19 mouse cellular contexts compared by ENCODE assay signal in genomic region chr5:105114696-105115095, GRCm38 (mm10). TPM values are rescaled to one million over a fixed set of nuclear protein-coding genes. Genes with fewer than 3 reads are reported as not detected.
DNase-seq lines count a peak whose midpoint lies in the region; ATAC-seq lines count a peak whose summit lies in the region.
"Had no signal": no experiment of that assay in that cellular context is flagged by ENCODE, and none has a peak within 500 bp of the region (broad histone marks: within the 10 kb centered on the region; RNA-seq: fewer than 3 reads in every experiment).

No protein-coding gene starts in this region.

- no peak for ATAC-seq in megakaryocyte, adult 5-6 weeks (ENCODE audit: poor library complexity, severe bottlenecking)
- no peak for ATAC-seq in liver, embryonic 12.5 days
- ATAC-seq in frontal cortex, adult (ENCODE audit: low TSS enrichment): no peak
- ATAC-seq: forebrain, embryonic 13.5 days; hindbrain, embryonic 16.5 days; liver, postnatal 0 days; midbrain, embryonic 15.5 days had no signal

- H3K36me3 ChIP-seq in megakaryocyte, embryonic 14.5 days (replicated peaks; ENCODE audit: low read length): peaks cover 37% of the 10 kb centered on the region
- H3K36me3 ChIP-seq in limb, embryonic 10.5 days: no peaks in the 10 kb centered on the region
- H3K36me3 ChIP-seq in liver, embryonic 12.5 days: no peaks in the 10 kb centered on the region
- H3K36me3 ChIP-seq: heart, embryonic 12.5 days; limb, embryonic 15.5 days; midbrain, embryonic 15.5 days; neural tube, embryonic 12.5 days had no signal

- no peaks in the 10 kb centered on the region; the same call in 1 of the 2 replicates for H3K9me3 ChIP-seq in megakaryocyte, embryonic 14.5 days
- H3K9me3 ChIP-seq in limb, embryonic 10.5 days (replicated peaks): no peaks in the 10 kb centered on the region
- no peaks in the 10 kb centered on the region for H3K9me3 ChIP-seq in liver, embryonic 12.5 days (replicated peaks)
- H3K9me3 ChIP-seq: forebrain, embryonic 13.5 days; limb, embryonic 15.5 days; midbrain, embryonic 15.5 days; neural tube, embryonic 12.5 days had no signal

- peak overlapping the region; percentile 46 for H3K4me3 ChIP-seq in megakaryocyte, embryonic 14.5 days (replicated peaks)
- no peak overlapping the region for H3K4me3 ChIP-seq in limb, embryonic 10.5 days
- no peak overlapping the region for H3K4me3 ChIP-seq in liver, embryonic 12.5 days
- H3K4me3 ChIP-seq: forebrain, embryonic 13.5 days; heart, embryonic 12.5 days; limb, embryonic 15.5 days; midbrain, embryonic 15.5 days; neural tube, embryonic 12.5 days had no signal

- H3K27me3 ChIP-seq in megakaryocyte, embryonic 14.5 days (replicated peaks): no peaks in the 10 kb centered on the region
- H3K27me3 ChIP-seq in limb, embryonic 10.5 days (ENCODE audit: low read depth, poor library complexity, severe bottlenecking): no peaks in the 10 kb centered on the region
- no peaks in the 10 kb centered on the region for H3K27me3 ChIP-seq in liver, embryonic 12.5 days (replicated peaks)
- H3K27me3 ChIP-seq: forebrain, embryonic 13.5 days; heart, embryonic 12.5 days; limb, embryonic 15.5 days; midbrain, embryonic 15.5 days; neural tube, embryonic 12.5 days had no signal

- H3K9ac ChIP-seq in liver, embryonic 12.5 days: no peak overlapping the region
- H3K9ac ChIP-seq: forebrain, embryonic 13.5 days; heart, embryonic 12.5 days; limb, embryonic 15.5 days; liver, postnatal 0 days; midbrain, embryonic 15.5 days; neural tube, embryonic 12.5 days had no signal

- no peak overlapping the region for H3K27ac ChIP-seq in limb, embryonic 10.5 days
- H3K27ac ChIP-seq in liver, embryonic 12.5 days: no peak overlapping the region
- H3K27ac ChIP-seq: forebrain, embryonic 13.5 days; limb, embryonic 15.5 days; midbrain, embryonic 15.5 days; neural tube, embryonic 12.5 days had no signal

- H3K4me2 ChIP-seq in liver, embryonic 12.5 days: no peak overlapping the region
- H3K4me2 ChIP-seq: forebrain, embryonic 13.5 days; heart, embryonic 12.5 days; limb, embryonic 15.5 days; midbrain, embryonic 15.5 days; neural tube, embryonic 12.5 days had no signal

- peaks cover 63% of the 10 kb centered on the region for H3K4me1 ChIP-seq in megakaryocyte, embryonic 14.5 days
- H3K4me1 ChIP-seq in limb, embryonic 10.5 days: no peaks in the 10 kb centered on the region
- H3K4me1 ChIP-seq in liver, embryonic 12.5 days: no peaks in the 10 kb centered on the region; the same call in 1 of the 2 replicates
- H3K4me1 ChIP-seq: forebrain, embryonic 13.5 days; heart, embryonic 12.5 days; limb, embryonic 15.5 days; midbrain, embryonic 15.5 days; neural tube, embryonic 12.5 days had no signal

- 89% methylated on average over 2 of the region's 2 CpGs for WGBS in limb, embryonic 10.5 days
- 69% methylated on average over 2 of the region's 2 CpGs for WGBS in liver, embryonic 12.5 days (ENCODE audit: insufficient replicate concordance)

- peak; percentile 57 to 64 for DNase-seq in natural killer cell, adult 2 months (ENCODE audit: low spot score in 2 of 2)
- peak; percentile 32 to 68 for DNase-seq in thymus, adult 18-20 months
- no peak for DNase-seq in limb, embryonic 10.5 days (ENCODE audit: low spot score)
- DNase-seq in cerebellum, postnatal 14 days: no peak
- DNase-seq: cerebellum, postnatal 10 days; kidney, adult 18-20 months; kidney, postnatal 25 days; liver, postnatal 0 days; right cerebral cortex, postnatal 14 days had no signal

RNA-seq across cellular contexts. Expression of gene Gbp9, which starts 24.6 kb away (rescaled TPM):
- 3.6 TPM in 1 of 2 replicates, not detected in the other for polyA plus RNA-seq in megakaryocyte, embryonic 14.5 days (2012; ENCODE audit: insufficient read depth, low replicate concordance)
- total RNA-seq in megakaryocyte, adult 5-6 weeks (2015): 5.6 and 6.3 TPM in 2 replicates
- 7.3 and 9.0 TPM in 2 replicates for total RNA-seq in megakaryocyte, adult 5-6 weeks (2017)
- polyA plus RNA-seq in limb, embryonic 10.5 days (2016; fragmentation: Nextera tagmentation; extraction: Ambion mirVana): 0.75 and 0.81 TPM in 2 replicates
- 0.99 and 1.0 TPM in 2 replicates for polyA plus RNA-seq in liver, embryonic 12.5 days (2016; fragmentation: Nextera tagmentation; extraction: Ambion mirVana)

RNA-seq across cellular contexts. Expression of gene Gbp8, which starts 24.6 kb away (rescaled TPM):
- 0.47 TPM in 1 of 2 replicates, not detected in the other for polyA plus RNA-seq in megakaryocyte, embryonic 14.5 days (2012; ENCODE audit: insufficient read depth, low replicate concordance)
- total RNA-seq in megakaryocyte, adult 5-6 weeks (2015): 1.3 and 2.1 TPM in 2 replicates
- 0.37 and 1.1 TPM in 2 replicates for total RNA-seq in megakaryocyte, adult 5-6 weeks (2017)
- 0.21 TPM in 1 of 2 replicates, not detected in the other for polyA plus RNA-seq in limb, embryonic 10.5 days (2016; fragmentation: Nextera tagmentation; extraction: Ambion mirVana)
- polyA plus RNA-seq in liver, embryonic 12.5 days (2016; fragmentation: Nextera tagmentation; extraction: Ambion mirVana): 1.1 and 1.2 TPM in 2 replicates

RNA-seq across cellular contexts. Expression of gene Gbp4, which starts 24.7 kb away (rescaled TPM):
- polyA plus RNA-seq in megakaryocyte, embryonic 14.5 days (2012; ENCODE audit: insufficient read depth, low replicate concordance): 2.3 TPM in 1 of 2 replicates, not detected in the other
- 2.2 TPM in 2 replicates for total RNA-seq in megakaryocyte, adult 5-6 weeks (2015)
- total RNA-seq in megakaryocyte, adult 5-6 weeks (2017): 1.9 and 3.0 TPM in 2 replicates
- 0.11 and 0.14 TPM in 2 replicates for polyA plus RNA-seq in limb, embryonic 10.5 days (2016; fragmentation: Nextera tagmentation; extraction: Ambion mirVana)
- 1.3 and 1.8 TPM in 2 replicates for polyA plus RNA-seq in liver, embryonic 12.5 days (2016; fragmentation: Nextera tagmentation; extraction: Ambion mirVana)

Comparison
In these comparisons a context has a peak if more than half of its experiments do, and no peak if none do; other contexts are left out.
1. DNase-seq: peak in natural killer cell, adult 2 months (2 of 2) and thymus, adult 18-20 months (2 of 2); none in limb, embryonic 10.5 days (single experiment) and cerebellum, postnatal 14 days (0 of 2).